Mouse (Mus musculus): ENCODE results near the gene Osbp2. TPM values are rescaled to one million over a fixed set of nuclear protein-coding genes. Genes with fewer than 3 reads are reported as not detected.

The Osbp2 gene
- polyA plus RNA-seq, 1 experiment: 1.5 TPM

DNA sequence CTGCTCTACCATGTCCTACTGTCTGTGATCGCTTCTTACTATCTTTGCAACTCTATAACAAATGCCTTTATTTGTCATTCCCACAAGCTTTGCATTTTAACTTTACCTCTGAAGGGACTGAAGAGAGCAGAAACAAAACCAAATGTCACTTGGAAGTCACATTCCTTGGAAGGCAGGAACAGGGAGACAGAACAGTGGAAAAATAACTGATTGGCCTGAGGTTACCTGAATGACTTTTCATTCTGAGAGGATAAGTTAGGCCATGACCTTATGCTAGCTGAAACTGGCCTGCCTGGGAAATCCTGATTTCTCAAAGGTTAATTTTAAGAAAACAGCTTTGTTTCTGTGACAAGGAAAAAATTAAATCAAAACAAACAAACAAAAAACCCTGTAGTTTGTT is 32.2 kb upstream of the Osbp2 start:
- Histone ChIP-seq H3K4me3 (ENCODE audit: low read depth, low read length) (no peak overlapping the region), H3K27ac (ENCODE audit: insufficient read depth, low read length) (no peak overlapping the region), H3K9me3 (replicated peaks; ENCODE audit: control insufficient read depth, insufficient read depth, low read length, poor library complexity, severe bottlenecking) (no peaks in the 10 kb centered on the region), H3K27me3 (ENCODE audit: control insufficient read depth, insufficient read depth, low read length, poor library complexity, severe bottlenecking) (no peaks in the 10 kb centered on the region), H3K4me1 (ENCODE audit: control insufficient read depth, insufficient read depth, low read length) (no peaks in the 10 kb centered on the region), H3K9ac (ENCODE audit: low read depth, poor library complexity, severe bottlenecking) (no peak overlapping the region), H3K36me3 (ENCODE audit: control insufficient read depth, insufficient read depth, low read length, poor library complexity, severe bottlenecking) (0 out of 2 replicates have a peak, but pooled peaks cover 2% of the 10 kb centered on the region)
- TF ChIP-seq EP300 (IDR thresholded peaks at IDR 0.05; ENCODE audit: insufficient read depth, low read depth, low read length) (no peak), POLR2A (IDR thresholded peaks at IDR 0.05; ENCODE audit: insufficient read depth, low read length) (no peak), CTCF (IDR thresholded peaks at IDR 0.05; ENCODE audit: low read depth, low read length) (no peak)

DNA sequence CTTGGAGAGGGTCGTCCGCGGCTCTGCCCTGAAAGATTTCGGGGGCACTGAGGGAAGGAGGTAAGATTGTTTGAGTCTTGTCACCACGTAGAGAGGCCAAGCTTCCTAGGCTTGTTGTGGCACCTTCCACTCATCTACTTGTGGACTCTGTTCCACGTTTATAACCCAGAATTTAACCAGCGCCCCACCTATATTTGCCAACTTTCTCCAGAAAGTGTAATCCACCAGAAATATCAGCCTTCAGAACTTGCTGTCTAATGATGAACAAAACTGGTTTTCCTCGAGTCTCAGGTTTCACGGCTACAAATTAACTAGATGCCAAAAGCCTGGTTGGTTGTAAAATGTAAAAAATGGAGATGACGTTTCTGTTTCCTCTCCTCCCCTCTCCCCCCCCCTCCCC is 31.8 kb upstream of the Osbp2 start:
- H3K27me3 ChIP-seq (ENCODE audit: control insufficient read depth, insufficient read depth, low read length, poor library complexity, severe bottlenecking): no peaks in the 10 kb centered on the region
- H3K4me3 ChIP-seq (ENCODE audit: low read depth, low read length): peak overlapping the region; percentile 80
- H3K4me1 ChIP-seq (ENCODE audit: control insufficient read depth, insufficient read depth, low read length): no peaks in the 10 kb centered on the region
- H3K36me3 ChIP-seq (ENCODE audit: control insufficient read depth, insufficient read depth, low read length, poor library complexity, severe bottlenecking): 0 out of 2 replicates have a peak, but pooled peaks cover 2% of the 10 kb centered on the region
- TF ChIP-seq POLR2A (IDR thresholded peaks at IDR 0.05; ENCODE audit: insufficient read depth, low read length): no peak
- no peak for TF ChIP-seq EP300 (IDR thresholded peaks at IDR 0.05; ENCODE audit: insufficient read depth, low read depth, low read length)
- no peak for TF ChIP-seq CTCF (IDR thresholded peaks at IDR 0.05; ENCODE audit: low read depth, low read length)
- peak overlapping the region; percentile 76 for H3K9ac ChIP-seq (ENCODE audit: low read depth, poor library complexity, severe bottlenecking)
- peak overlapping the region; percentile 52; the same call in 1 of the 2 replicates for H3K27ac ChIP-seq (ENCODE audit: insufficient read depth, low read length)
- no peaks in the 10 kb centered on the region for H3K9me3 ChIP-seq (replicated peaks; ENCODE audit: control insufficient read depth, insufficient read depth, low read length, poor library complexity, severe bottlenecking)

DNA sequence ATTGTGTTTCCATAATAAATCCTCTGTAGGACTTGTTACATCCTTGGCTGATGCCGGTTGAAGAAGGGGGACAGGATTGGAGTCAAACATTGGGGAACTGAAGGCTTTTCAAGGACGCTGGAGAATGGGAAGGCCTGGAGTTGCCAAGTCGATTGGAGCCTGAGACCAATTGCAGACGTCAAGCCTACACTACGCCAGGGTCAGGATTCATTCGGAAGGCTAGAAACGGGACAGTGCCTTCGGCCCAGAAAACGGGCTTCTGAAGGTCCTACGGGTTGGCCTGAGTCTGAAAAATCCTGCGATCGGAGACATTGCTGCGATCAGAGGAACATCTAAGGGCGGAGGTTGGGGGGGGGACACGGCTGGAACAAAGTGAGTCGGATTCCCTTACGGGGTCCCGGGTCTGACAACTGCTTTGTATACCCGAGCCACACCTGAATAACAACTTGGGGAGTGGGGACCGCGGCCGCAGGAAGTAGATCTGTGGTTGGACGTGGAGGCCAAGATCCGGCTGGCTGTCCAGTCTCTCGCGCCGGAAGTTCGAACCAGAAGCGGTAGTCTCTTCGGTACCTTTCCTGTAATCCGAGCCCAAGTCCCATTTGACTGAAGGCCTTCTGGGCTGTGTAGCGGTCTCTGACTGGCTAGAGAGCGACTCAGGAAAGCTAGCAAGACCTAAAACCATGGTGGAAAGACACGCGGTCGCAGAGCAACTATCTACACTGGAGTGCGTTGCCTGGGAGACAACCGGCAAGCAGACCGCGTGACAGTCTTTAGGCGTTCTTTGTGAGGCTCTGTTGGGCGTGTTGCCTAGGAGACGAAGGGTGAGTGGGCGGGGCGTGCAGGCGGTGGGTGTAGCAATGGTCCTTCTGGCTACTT is 30.9 kb upstream of the Osbp2 start, which contains the start of the genes 4921536K21Rik and Dusp18:
Gene 4921536K21Rik, minus strand, starts transcription at position 693 of the 876 bp plus-strand sequence.
Gene Dusp18, plus strand, starts transcription at position 835 of the 876 bp plus-strand sequence.
- Histone ChIP-seq H3K27ac (ENCODE audit: insufficient read depth, low read length) (peak within 1 kb of the TSS; percentile 52; the same call in 1 of the 2 replicates), H3K27me3 (ENCODE audit: control insufficient read depth, insufficient read depth, low read length, poor library complexity, severe bottlenecking) (no peaks in the 10 kb centered on the region), H3K4me3 (ENCODE audit: low read depth, low read length) (peak within 1 kb of the TSS; percentile 80), H3K9me3 (replicated peaks; ENCODE audit: control insufficient read depth, insufficient read depth, low read length, poor library complexity, severe bottlenecking) (no peaks in the 10 kb centered on the region), H3K9ac (ENCODE audit: low read depth, poor library complexity, severe bottlenecking) (peak within 1 kb of the TSS; percentile 76), H3K4me1 (ENCODE audit: control insufficient read depth, insufficient read depth, low read length) (no peaks in the 10 kb centered on the region), H3K36me3 (ENCODE audit: control insufficient read depth, insufficient read depth, low read length, poor library complexity, severe bottlenecking) (0 out of 2 replicates have a peak, but pooled peaks cover 2% of the 10 kb centered on the region)
- TF ChIP-seq POLR2A (IDR thresholded peaks at IDR 0.05; ENCODE audit: insufficient read depth, low read length) (no peak), CTCF (IDR thresholded peaks at IDR 0.05; ENCODE audit: low read depth, low read length) (no peak), EP300 (IDR thresholded peaks at IDR 0.05; ENCODE audit: insufficient read depth, low read depth, low read length) (0 out of 2 replicates have a peak, but pooled peaks have one; percentile 4)

DNA sequence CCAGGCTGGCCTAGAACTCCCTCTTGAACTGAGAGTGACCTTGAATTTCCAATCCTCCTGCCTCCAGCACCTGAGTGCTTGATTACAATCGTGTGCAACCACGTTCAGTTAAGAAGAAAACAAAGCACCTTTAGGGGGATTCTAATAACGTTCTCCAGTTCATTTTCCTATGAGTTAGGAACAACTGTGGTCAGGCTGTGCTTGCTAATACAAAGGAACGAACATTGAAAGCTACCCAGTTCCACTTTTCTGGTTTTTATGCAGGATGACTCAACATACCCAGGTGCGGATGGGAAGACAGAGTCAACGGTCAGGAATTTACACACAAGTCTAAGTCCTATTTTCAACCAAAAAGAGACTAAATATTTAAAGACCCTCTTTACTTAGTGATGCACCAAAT is 30.3 kb upstream of the Osbp2 start:
- no peak overlapping the region for H3K27ac ChIP-seq (ENCODE audit: insufficient read depth, low read length)

DNA sequence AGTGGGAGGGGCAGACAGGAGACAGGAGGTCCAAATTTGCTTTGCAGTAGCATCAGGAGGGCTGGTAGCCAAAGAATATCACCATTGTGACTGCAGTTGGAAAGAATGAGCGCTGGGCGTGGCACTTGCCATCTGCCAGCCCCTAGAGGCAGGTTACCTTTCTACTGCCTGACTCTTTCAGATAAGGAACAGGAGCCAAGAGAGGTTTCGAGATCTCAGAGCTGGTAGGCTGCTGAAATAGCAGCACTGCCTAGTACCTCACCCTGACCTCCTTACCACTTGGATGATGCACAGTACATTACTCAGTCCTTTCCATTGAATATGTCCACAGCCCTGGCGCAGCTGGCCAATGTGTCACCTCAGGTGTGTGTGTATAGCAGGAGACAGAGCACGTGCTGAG is 23.6 kb upstream of the Osbp2 start:
- no peak for TF ChIP-seq POLR2A (IDR thresholded peaks at IDR 0.05; ENCODE audit: insufficient read depth, low read length)
- TF ChIP-seq CTCF (IDR thresholded peaks at IDR 0.05; ENCODE audit: low read depth, low read length): no peak
- TF ChIP-seq EP300 (IDR thresholded peaks at IDR 0.05; ENCODE audit: insufficient read depth, low read depth, low read length): 0 out of 2 replicates have a peak, but pooled peaks have one; percentile 54
- no peak overlapping the region for H3K27ac ChIP-seq (ENCODE audit: insufficient read depth, low read length)
- H3K27me3 ChIP-seq (ENCODE audit: control insufficient read depth, insufficient read depth, low read length, poor library complexity, severe bottlenecking): no peaks in the 10 kb centered on the region
- no peak overlapping the region for H3K4me3 ChIP-seq (ENCODE audit: low read depth, low read length)
- H3K9me3 ChIP-seq (replicated peaks; ENCODE audit: control insufficient read depth, insufficient read depth, low read length, poor library complexity, severe bottlenecking): no peaks in the 10 kb centered on the region
- no peak overlapping the region for H3K9ac ChIP-seq (ENCODE audit: low read depth, poor library complexity, severe bottlenecking)
- H3K4me1 ChIP-seq (ENCODE audit: control insufficient read depth, insufficient read depth, low read length): peaks cover 4% of the 10 kb centered on the region
- no peaks in the 10 kb centered on the region for H3K36me3 ChIP-seq (ENCODE audit: control insufficient read depth, insufficient read depth, low read length, poor library complexity, severe bottlenecking)

More for the DNA sequence above, 30.3 kb upstream of the Osbp2 start:
- Histone ChIP-seq H3K9me3 (replicated peaks; ENCODE audit: control insufficient read depth, insufficient read depth, low read length, poor library complexity, severe bottlenecking) (no peaks in the 10 kb centered on the region), H3K4me3 (ENCODE audit: low read depth, low read length) (no peak overlapping the region), H3K9ac (ENCODE audit: low read depth, poor library complexity, severe bottlenecking) (peak overlapping the region; percentile 76; the same call in 1 of the 2 replicates), H3K27me3 (ENCODE audit: control insufficient read depth, insufficient read depth, low read length, poor library complexity, severe bottlenecking) (no peaks in the 10 kb centered on the region), H3K36me3 (ENCODE audit: control insufficient read depth, insufficient read depth, low read length, poor library complexity, severe bottlenecking) (0 out of 2 replicates have a peak, but pooled peaks cover 2% of the 10 kb centered on the region), H3K4me1 (ENCODE audit: control insufficient read depth, insufficient read depth, low read length) (no peaks in the 10 kb centered on the region)
- no peak for TF ChIP-seq POLR2A (IDR thresholded peaks at IDR 0.05; ENCODE audit: insufficient read depth, low read length)
- TF ChIP-seq EP300 (IDR thresholded peaks at IDR 0.05; ENCODE audit: insufficient read depth, low read depth, low read length): no peak
- TF ChIP-seq CTCF (IDR thresholded peaks at IDR 0.05; ENCODE audit: low read depth, low read length): no peak
